ENCODE assay signal across 19 mouse cellular contexts in genomic region chr7:68020556-68020955, GRCm38 (mm10).
DNase-seq lines count a peak whose midpoint lies in the region; ATAC-seq and TF ChIP-seq lines count a peak whose summit lies in the region.
"Had no signal": no experiment of that assay in that cellular context is flagged by ENCODE, and none has a peak within 500 bp of the region (broad histone marks: within the 10 kb centered on the region; RNA-seq: fewer than 3 reads in every experiment).

No protein-coding gene starts in this region.

- no peak for TF ChIP-seq CTCF in heart, postnatal 0 days (IDR thresholded peaks at IDR 0.05; ENCODE audit: low read depth)
- no peak for TF ChIP-seq CTCF in lung, adult 2 months (IDR thresholded peaks at IDR 0.05; ENCODE audit: insufficient read depth, low read length)
- TF ChIP-seq CTCF in intestine, postnatal 0 days (IDR thresholded peaks at IDR 0.05; ENCODE audit: low read depth): peak; percentile 23; the same call in 1 of the 2 replicates
- peak; percentile 42 for TF ChIP-seq CTCF in stomach, postnatal 0 days (IDR thresholded peaks at IDR 0.05; ENCODE audit: low read depth)

- TF ChIP-seq EP300 in heart, postnatal 0 days (IDR thresholded peaks at IDR 0.05; ENCODE audit: low read depth): no peak
- TF ChIP-seq EP300 in stomach, postnatal 0 days (optimal IDR thresholded peaks at IDR 0.05): no peak

- no peak overlapping the region for H3K4me3 ChIP-seq in heart, postnatal 0 days (ENCODE audit: low read depth, low read length)
- no peak overlapping the region for H3K4me3 ChIP-seq in lung, adult 2 months (replicated peaks; ENCODE audit: extremely low read depth, low read depth, low read length)
- H3K4me3 ChIP-seq in intestine, postnatal 0 days (ENCODE audit: low read depth, low read length): no peak overlapping the region
- H3K4me3 ChIP-seq in stomach, postnatal 0 days (ENCODE audit: low read depth, low read length): no peak overlapping the region
- H3K4me3 ChIP-seq in liver, embryonic 12.5 days: no peak overlapping the region
- H3K4me3 ChIP-seq: heart, embryonic 12.5 days; hindbrain, embryonic 10.5 days; limb, embryonic 13.5 days; liver, embryonic 15.5 days had no signal

- H3K27ac ChIP-seq in heart, postnatal 0 days (ENCODE audit: low read depth): 0 out of 2 replicates have a peak overlapping the region, but pooled peaks have one; percentile 79
- H3K27ac ChIP-seq in intestine, postnatal 0 days (ENCODE audit: low read depth, low read length): no peak overlapping the region
- H3K27ac ChIP-seq in stomach, postnatal 0 days (replicated peaks): no peak overlapping the region
- H3K27ac ChIP-seq in liver, embryonic 12.5 days: no peak overlapping the region
- H3K27ac ChIP-seq: hindbrain, embryonic 10.5 days; limb, embryonic 13.5 days; liver, embryonic 15.5 days had no signal

- TF ChIP-seq POLR2A in lung, adult 2 months (IDR thresholded peaks at IDR 0.05; ENCODE audit: borderline replicate concordance, extremely low read depth, low read depth, low read length): no peak

- peaks cover 5% of the 10 kb centered on the region; the same call in 1 of the 2 replicates for H3K36me3 ChIP-seq in heart, postnatal 0 days (replicated peaks; ENCODE audit: control insufficient read depth, insufficient read depth, low read length)
- no peaks in the 10 kb centered on the region for H3K36me3 ChIP-seq in intestine, postnatal 0 days (ENCODE audit: control insufficient read depth, insufficient read depth)
- no peaks in the 10 kb centered on the region for H3K36me3 ChIP-seq in stomach, postnatal 0 days (ENCODE audit: control insufficient read depth, insufficient read depth, low read length)
- peaks cover 11% of the 10 kb centered on the region for H3K36me3 ChIP-seq in liver, embryonic 12.5 days

- ATAC-seq in heart, postnatal 0 days (ENCODE audit: insufficient read depth, low read depth): no peak
- no peak for ATAC-seq in intestine, postnatal 0 days
- no peak for ATAC-seq in stomach, postnatal 0 days (ENCODE audit: low FRiP score, low TSS enrichment)
- no peak for ATAC-seq in liver, embryonic 12.5 days
- no peak for ATAC-seq in megakaryocyte, adult 5-6 weeks (ENCODE audit: poor library complexity, severe bottlenecking)
- ATAC-seq: forebrain, postnatal 0 days; inflammation-experienced regulatory T-cells, adult 6 months had no signal

- peaks cover 60% of the 10 kb centered on the region for H3K4me1 ChIP-seq in heart, postnatal 0 days (ENCODE audit: control insufficient read depth, insufficient read depth)
- peaks cover 9% of the 10 kb centered on the region; the same call in 1 of the 2 replicates for H3K4me1 ChIP-seq in lung, adult 2 months (ENCODE audit: control insufficient read depth, insufficient read depth, low read length)
- no peaks in the 10 kb centered on the region for H3K4me1 ChIP-seq in intestine, postnatal 0 days (replicated peaks; ENCODE audit: control insufficient read depth, insufficient read depth, low read length)
- 0 out of 2 replicates have a peak, but pooled peaks cover 6% of the 10 kb centered on the region for H3K4me1 ChIP-seq in stomach, postnatal 0 days (replicated peaks; ENCODE audit: control insufficient read depth, insufficient read depth)
- peaks cover 59% of the 10 kb centered on the region for H3K4me1 ChIP-seq in liver, embryonic 12.5 days

- no peak for DNase-seq in heart, postnatal 0 days (ENCODE audit: low spot score)
- no peak for DNase-seq in heart, adult 11 months
- DNase-seq in lung, postnatal 36 days: peak; percentile 22
- no peak for DNase-seq in lung, adult 2 months
- DNase-seq in stomach, postnatal 0 days (ENCODE audit: low spot score): no peak
- DNase-seq: adrenal gland, postnatal 14 days; cerebellum, adult 18-20 months; forebrain, postnatal 0 days; gastrocnemius, postnatal 25 days; midbrain, embryonic 14.5 days; retina, postnatal 1 day had no signal

- H3K9me3 ChIP-seq in heart, postnatal 0 days (replicated peaks; ENCODE audit: control insufficient read depth, low read length): no peaks in the 10 kb centered on the region
- H3K9me3 ChIP-seq in intestine, postnatal 0 days (ENCODE audit: control insufficient read depth): no peaks in the 10 kb centered on the region
- H3K9me3 ChIP-seq in stomach, postnatal 0 days (ENCODE audit: control insufficient read depth, low read length): 0 out of 2 replicates have a peak, but pooled peaks cover 3% of the 10 kb centered on the region
- H3K9me3 ChIP-seq in liver, embryonic 12.5 days (replicated peaks): peaks cover 7% of the 10 kb centered on the region

- H3K4me2 ChIP-seq in heart, postnatal 0 days (ENCODE audit: low read depth, low read length): no peak overlapping the region
- no peak overlapping the region for H3K4me2 ChIP-seq in intestine, postnatal 0 days (replicated peaks; ENCODE audit: low read depth)
- H3K4me2 ChIP-seq in stomach, postnatal 0 days (replicated peaks; ENCODE audit: low read depth): no peak overlapping the region
- H3K4me2 ChIP-seq in liver, embryonic 12.5 days: no peak overlapping the region
- H3K4me2 ChIP-seq: heart, embryonic 12.5 days; limb, embryonic 13.5 days; liver, embryonic 15.5 days had no signal

- H3K27me3 ChIP-seq in heart, postnatal 0 days (ENCODE audit: control insufficient read depth, insufficient read depth, low read length): no peaks in the 10 kb centered on the region
- no peaks in the 10 kb centered on the region for H3K27me3 ChIP-seq in intestine, postnatal 0 days (replicated peaks; ENCODE audit: control insufficient read depth, insufficient read depth, low read length)
- no peaks in the 10 kb centered on the region for H3K27me3 ChIP-seq in stomach, postnatal 0 days (ENCODE audit: control insufficient read depth, insufficient read depth, low read length)
- no peaks in the 10 kb centered on the region for H3K27me3 ChIP-seq in liver, embryonic 12.5 days (replicated peaks)
- H3K27me3 ChIP-seq: heart, embryonic 12.5 days; limb, embryonic 13.5 days; liver, embryonic 15.5 days had no signal

- no peak overlapping the region for H3K9ac ChIP-seq in heart, postnatal 0 days (replicated peaks; ENCODE audit: low read depth, low read length)
- H3K9ac ChIP-seq in intestine, postnatal 0 days (ENCODE audit: low read depth, low read length): no peak overlapping the region
- no peak overlapping the region for H3K9ac ChIP-seq in stomach, postnatal 0 days (ENCODE audit: low read length)
- H3K9ac ChIP-seq in liver, embryonic 12.5 days: no peak overlapping the region
- H3K9ac ChIP-seq: forebrain, postnatal 0 days; heart, embryonic 12.5 days; limb, embryonic 13.5 days; liver, embryonic 15.5 days had no signal

- WGBS in heart, postnatal 0 days: 82% methylated on average over 2 of the region's 2 CpGs
- WGBS in lung, adult 2 months: 85% methylated on average over 2 of the region's 2 CpGs
- WGBS in intestine, postnatal 0 days: 46% methylated on average over 2 of the region's 2 CpGs
- WGBS in stomach, postnatal 0 days: 42% methylated on average over 2 of the region's 2 CpGs
- WGBS in liver, embryonic 12.5 days (ENCODE audit: insufficient replicate concordance): 72% methylated on average over 2 of the region's 2 CpGs

Comparison
In these comparisons a context has a peak if more than half of its experiments do, and no peak if none do; other contexts are left out.
1. CTCF ChIP-seq: peak in intestine, postnatal 0 days (single experiment) and stomach, postnatal 0 days (single experiment); none in heart, postnatal 0 days (single experiment) and lung, adult 2 months (single experiment).